Mouse (Mus musculus) bone marrow macrophage, adult 2 months (primary cell): ENCODE results near the gene Derl2. TPM values are rescaled to one million over a fixed set of nuclear protein-coding genes. Genes with fewer than 3 reads are reported as not detected.

ENCODE experiments used
- H3K27ac ChIP-seq: 2 replicates; pipeline ENCODE4 v1.5.1; 2012; ENCODE audit warnings: low read depth, low read length; ENCODE audit not compliant: insufficient read depth
- H3K4me1 ChIP-seq: 2 replicates; pipeline ENCODE4 v1.6.1; 2012; ENCODE audit warnings: low read length; ENCODE audit not compliant: control insufficient read depth, insufficient read depth
- H3K4me3 ChIP-seq: 2 replicates; pipeline ENCODE4 v1.5.1; 2012; ENCODE audit warnings: mild to moderate bottlenecking, low read length, moderate library complexity; ENCODE audit not compliant: insufficient read depth
- CTCF ChIP-seq: IDR thresholded peaks from 2 replicates; pipeline ENCODE4 v1.5.1; 2012; ENCODE audit warnings: low read depth, mild to moderate bottlenecking, low read length, moderate library complexity
- POLR2A ChIP-seq: IDR thresholded peaks from 2 replicates; pipeline ENCODE4 v1.6.1; 2012; ENCODE audit warnings: mild to moderate bottlenecking, low read depth, low read length, borderline replicate concordance
- polyA plus RNA-seq: library from polyadenylated mRNA; stranded (reverse); fragments of >200 nt; gene quantifications from 2 replicates; pipeline ENCODE4 v1.2.4, GENCODE M21; 2012; ENCODE audit not compliant: missing spikeins, insufficient read depth, insufficient read length

Gene Derl2
- polyA plus RNA-seq, 1 experiment = 81.9 TPM

- TF ChIP-seq POLR2A = no peak
- no peak for TF ChIP-seq CTCF
- peaks cover 26% of the 10 kb centered on the region for H3K4me1 ChIP-seq
- peak overlapping the region; percentile 60; the same call in 1 of the 2 replicates for H3K27ac ChIP-seq
- H3K4me3 ChIP-seq = peak overlapping the region; percentile 89
Measured at GRCm38 (mm10) chr11:70982030-70982429, 37.6 kb downstream of the Derl2 start.

- Histone ChIP-seq H3K4me3 (peak overlapping the region; percentile 89), H3K4me1 (peaks cover 26% of the 10 kb centered on the region), H3K27ac (no peak overlapping the region)
- no peak for TF ChIP-seq CTCF
- no peak for TF ChIP-seq POLR2A
Measured at GRCm38 (mm10) chr11:70980751-70981510, 38.7 kb downstream of the Derl2 start.

DNA sequence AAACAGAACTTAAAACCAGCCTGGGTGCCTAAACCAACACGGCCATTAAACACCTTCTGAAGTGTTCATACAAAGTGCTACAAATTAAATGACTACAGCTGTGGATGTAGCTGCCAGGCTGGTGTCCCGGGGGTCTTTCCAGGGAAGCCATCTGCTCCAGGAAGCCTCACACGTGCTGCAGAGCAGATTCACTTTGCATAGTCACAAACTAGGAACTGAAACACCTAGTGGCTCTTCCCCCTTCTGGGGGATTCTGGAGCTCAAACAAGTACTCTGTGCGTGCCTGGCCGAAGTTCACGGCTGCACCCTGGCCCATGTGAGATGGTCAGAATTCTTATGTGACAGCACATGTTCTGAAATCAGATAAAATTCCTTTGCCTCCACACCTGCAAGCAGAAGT is 39.4 kb downstream of the Derl2 start:
- peaks cover 26% of the 10 kb centered on the region for H3K4me1 ChIP-seq
- peak overlapping the region; percentile 89; the same call in 1 of the 2 replicates for H3K4me3 ChIP-seq
- TF ChIP-seq POLR2A (no peak), CTCF (no peak)
- no peak overlapping the region for H3K27ac ChIP-seq

DNA sequence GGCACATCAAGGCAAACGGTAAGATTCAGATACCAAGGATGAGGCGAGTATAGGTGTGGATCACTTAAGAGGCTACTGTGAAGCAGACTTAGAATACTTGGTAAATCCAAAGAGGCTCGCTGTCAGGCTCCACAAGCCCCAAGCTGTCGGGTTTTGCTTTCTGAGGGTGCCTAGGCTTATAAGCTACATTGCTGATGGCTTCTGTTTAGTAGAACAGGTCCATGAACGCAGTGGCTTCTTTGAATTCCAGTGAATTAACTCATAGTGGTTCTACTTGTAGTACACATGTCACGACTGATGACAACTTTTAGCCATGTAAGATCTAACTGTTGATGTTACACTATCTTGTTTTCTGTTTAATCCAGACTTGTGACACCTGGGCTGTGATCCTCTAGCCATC is 42.3 kb downstream of the Derl2 start:
- H3K4me3 ChIP-seq = no peak overlapping the region
- TF ChIP-seq CTCF = no peak
- TF ChIP-seq POLR2A = no peak
- H3K4me1 ChIP-seq = peaks cover 26% of the 10 kb centered on the region
- H3K27ac ChIP-seq = no peak overlapping the region

DNA sequence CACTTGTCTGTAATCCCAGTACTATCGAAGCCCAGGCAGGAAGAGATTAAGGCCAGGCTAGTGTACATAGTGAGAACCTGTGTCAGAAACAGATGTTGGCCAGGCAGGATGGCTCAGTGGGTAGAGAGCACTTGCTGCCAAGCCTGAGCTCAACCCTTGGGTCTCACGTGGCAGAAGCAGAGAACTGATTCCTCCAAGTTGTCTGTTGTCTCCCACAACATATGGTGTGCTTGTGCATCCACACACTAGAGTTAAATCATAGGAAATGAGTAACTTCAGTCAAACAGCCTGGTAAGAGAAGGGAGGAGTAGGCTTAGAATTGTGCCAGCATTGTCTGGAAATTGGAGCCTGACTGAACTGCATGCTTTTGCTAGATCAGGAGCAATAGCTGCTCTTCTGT is 44.4 kb downstream of the Derl2 start:
- peaks cover 18% of the 10 kb centered on the region for H3K4me1 ChIP-seq
- TF ChIP-seq POLR2A (no peak), CTCF (no peak)
- H3K27ac ChIP-seq = no peak overlapping the region
- no peak overlapping the region for H3K4me3 ChIP-seq

GRCm38 (mm10) chr11:70973947-70974346 is 45.7 kb downstream of the Derl2 start:
- Histone ChIP-seq H3K27ac (no peak overlapping the region), H3K4me3 (no peak overlapping the region), H3K4me1 (peaks cover 8% of the 10 kb centered on the region)
- TF ChIP-seq CTCF = no peak

GRCm38 (mm10) chr11:70972586-70972985 is 47.1 kb downstream of the Derl2 start:
- Histone ChIP-seq H3K4me1 (peaks cover 7% of the 10 kb centered on the region; the same call in 1 of the 2 replicates), H3K4me3 (no peak overlapping the region), H3K27ac (no peak overlapping the region)
- TF ChIP-seq POLR2A = no peak
- no peak for TF ChIP-seq CTCF

- peak overlapping the region; percentile 91 for H3K4me3 ChIP-seq
- H3K27ac ChIP-seq = peak overlapping the region; percentile 83
- peaks cover 7% of the 10 kb centered on the region; the same call in 1 of the 2 replicates for H3K4me1 ChIP-seq
Measured at GRCm38 (mm10) chr11:70970560-70971540, 48.8 kb downstream of the Derl2 start.

GRCm38 (mm10) chr11:70969821-70970559 is 49.7 kb downstream of the Derl2 start, which contains the start of the genes Nup88 and Rpain:
Nup88 (minus strand) TSS chr11:70969973.
Rpain (plus strand) TSS chr11:70970213.
- no peak for TF ChIP-seq CTCF
- TF ChIP-seq POLR2A = no peak
- peaks cover 7% of the 10 kb centered on the region; the same call in 1 of the 2 replicates for H3K4me1 ChIP-seq
- peak within 1 kb of the TSS; percentile 83 for H3K27ac ChIP-seq
- peak within 1 kb of the TSS; percentile 97 for H3K4me3 ChIP-seq

More at GRCm38 (mm10) chr11:70970560-70971540, 48.8 kb downstream of the Derl2 start:
- no peak for TF ChIP-seq CTCF
- no peak for TF ChIP-seq POLR2A
